Mouse (Mus musculus): ENCODE measurements around the gene Nrip3. TPM values are rescaled to one million over a fixed set of nuclear protein-coding genes. Genes with fewer than 3 reads are reported as not detected.

Gene Nrip3
- total RNA-seq, 4 experiments from 2014 or later: 199 to 233 (median 214) TPM

- DNase-seq (ENCODE audit: low spot score in 2 of 2): no peak
Measured at GRCm38 (mm10) chr7:109708961-109709382, 72.9 kb downstream of the Nrip3 start.

Other genes with a start within 250 kb of the Nrip3 start
- 10 to 100 TPM; 33.1 to 57.0 (median 46.1) TPM for gene St5, start 78.4 kb downstream of the Nrip3 start, total RNA-seq (2022)
- gene Akip1, start 78.3 kb downstream of the Nrip3 start, total RNA-seq (2022): 1 to 10 TPM; 4.3 to 9.7 (median 6.4) TPM
- gene BC051019, start 58.2 kb downstream of the Nrip3 start, total RNA-seq (2022): under 1 TPM in 1 of 4 experiments, not detected in 3; 0.92 TPM
- gene Ascl3, start 50.3 kb downstream of the Nrip3 start, total RNA-seq (2022): not detected
- gene Tmem9b, start 29.1 kb downstream of the Nrip3 start, total RNA-seq (2022): 100 to 1,000 TPM in 2 of 4 experiments, 10 to 100 TPM in 2; 98.5 to 101 (median 99.8) TPM
- 1 to 10 TPM; 1.3 to 1.7 (median 1.7) TPM for gene Scube2, start 83.7 kb upstream of the Nrip3 start, total RNA-seq (2022)
- 100 to 1,000 TPM; 206 to 222 (median 217) TPM for gene Dennd5a, start 178.4 kb upstream of the Nrip3 start, total RNA-seq (2022)
- 10 to 100 TPM; 42.0 to 52.7 (median 48.8) TPM for gene Tmem41b, start 204.9 kb upstream of the Nrip3 start, total RNA-seq (2022)
- 100 to 1,000 TPM in 2 of 4 experiments, 10 to 100 TPM in 2; 87.4 to 109 (median 99.4) TPM for gene Ipo7, start 236.2 kb upstream of the Nrip3 start, total RNA-seq (2022)

Measured in layer of hippocampus, adult 8-10 months (tissue).